Mouse (Mus musculus): ENCODE results near the gene Churc1.

DNA sequence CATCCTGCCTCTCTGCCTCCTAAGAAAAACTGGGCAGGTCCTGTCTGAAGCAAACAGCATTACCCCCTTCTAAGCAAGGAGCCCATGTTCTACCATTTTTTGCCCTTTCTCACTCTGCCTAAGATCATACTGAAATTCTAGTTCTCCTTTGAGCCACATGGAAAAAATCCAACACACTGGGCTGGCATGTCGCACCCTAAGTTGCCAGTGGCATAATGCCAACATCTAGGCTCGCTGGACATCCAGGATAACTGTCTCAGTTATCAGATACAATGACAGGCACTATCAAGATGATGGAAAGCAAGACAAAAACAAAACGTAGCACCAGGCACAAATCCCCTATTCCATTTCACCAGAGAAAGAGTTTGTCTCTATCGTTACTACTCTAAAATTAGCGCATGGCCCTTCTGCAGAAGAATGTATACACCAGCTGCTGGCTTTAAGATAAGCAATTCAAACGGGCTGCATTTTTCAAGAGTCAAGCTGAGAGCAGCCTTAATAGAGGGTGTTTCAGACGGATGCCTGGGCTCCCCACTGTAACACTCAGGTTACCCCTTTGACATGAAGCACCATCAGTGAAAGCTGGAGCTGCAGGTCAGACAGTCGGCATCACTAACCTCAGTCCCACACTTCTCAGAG lies 25.2 kb downstream of the Churc1 start:
- no peak for TF ChIP-seq POLR2A (IDR thresholded peaks at IDR 0.05; ENCODE audit: insufficient read depth, low read depth, low read length)
- no peak for TF ChIP-seq CTCF (IDR thresholded peaks at IDR 0.05)
